Mouse (Mus musculus) kidney, postnatal 25 days (tissue): Measurements from ENCODE around the gene Abcc10.

ENCODE experiments used
- DNase-seq, 2 experiments: peaks; one replicate each; pipeline ENCODE4 v3.0.0; 2021; ENCODE audit warnings: mixed read lengths in 2 of 2

The Abcc10 gene

DNA sequence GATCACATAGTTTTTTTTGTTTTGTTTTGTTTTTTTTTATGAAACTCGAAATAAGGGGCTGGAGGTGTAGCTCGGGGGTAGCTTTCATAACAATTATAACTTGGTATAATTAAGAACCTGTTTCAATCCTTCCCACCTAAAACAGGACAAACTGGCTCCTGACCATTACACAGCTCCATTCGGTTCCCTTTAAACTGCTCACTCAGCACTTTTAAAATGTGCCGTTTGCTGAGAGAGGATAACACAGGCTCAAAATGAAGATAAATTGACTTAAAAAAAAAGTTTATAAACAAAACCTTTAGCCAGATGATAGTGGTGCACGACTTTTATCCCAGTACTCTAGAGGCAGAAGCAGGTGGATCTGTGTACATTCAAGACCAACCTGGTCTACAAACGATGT, 42.7 kb downstream of the Abcc10 start:
- DNase-seq = no peak

- no peak for DNase-seq
These were observed 43.5 kb downstream of the Abcc10 start for GRCm38 (mm10) chr17:46284653-46285052.

DNA sequence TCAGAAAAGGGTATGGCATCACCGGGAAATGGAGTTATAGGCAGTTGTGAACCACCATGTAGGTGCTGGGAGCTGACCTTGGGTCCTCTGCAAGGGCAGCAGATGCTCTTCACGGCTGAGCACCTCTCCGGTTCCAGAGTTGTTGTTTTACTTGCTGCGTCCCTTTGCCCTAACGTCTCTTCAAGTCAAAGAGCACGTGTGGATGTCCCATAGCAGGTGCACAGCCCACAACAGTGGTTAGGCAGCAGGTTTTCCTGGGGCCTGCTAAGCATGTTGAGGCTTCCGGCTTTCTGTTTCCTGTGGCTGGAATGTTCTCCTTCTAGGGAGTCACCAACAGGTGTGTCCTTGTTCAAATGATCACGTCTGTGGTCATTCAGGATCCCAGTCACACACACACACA, 44.2 kb downstream of the Abcc10 start:
- peak; percentile 41 to 73 for DNase-seq

- DNase-seq = peak; percentile 39 to 64
These were observed 45.0 kb downstream of the Abcc10 start for GRCm38 (mm10) chr17:46283140-46283539.

DNA sequence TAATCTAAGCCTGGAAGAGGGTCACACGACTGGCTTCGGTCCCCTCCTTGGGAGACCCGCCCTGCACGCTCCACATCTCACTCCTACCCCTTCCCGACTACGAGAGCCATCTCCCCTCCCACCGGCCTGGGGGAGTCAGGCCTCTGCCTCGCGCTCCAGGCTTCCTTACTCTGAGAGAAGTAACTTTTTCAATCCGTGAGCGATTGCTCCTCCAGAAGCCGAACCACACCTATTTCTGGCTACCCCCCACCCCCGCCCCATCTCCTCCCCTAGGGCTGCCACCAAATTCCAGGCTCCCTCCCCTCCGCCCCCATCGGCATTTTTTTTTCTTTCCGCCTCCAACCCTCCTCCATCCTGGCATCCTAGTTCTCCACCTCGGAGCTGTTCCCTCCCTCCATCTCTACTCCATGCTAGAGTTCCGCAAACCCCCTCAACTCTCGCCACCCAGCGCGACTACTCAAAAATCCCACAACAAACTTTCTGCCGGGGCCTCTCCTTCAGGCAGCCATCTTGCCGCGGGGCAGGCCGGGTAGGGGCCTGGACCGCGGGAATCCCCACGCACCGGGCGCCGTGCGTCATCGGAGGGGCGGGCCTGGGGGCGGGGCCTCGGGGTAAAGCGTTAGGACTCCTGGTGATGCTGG, 45.5 kb downstream of the Abcc10 start, which contains the start of gene Tjap1:
Gene Tjap1 (minus strand): TSS at position 544 of the 641 bp plus-strand sequence.
- DNase-seq = peak; percentile 89 to 95

DNA sequence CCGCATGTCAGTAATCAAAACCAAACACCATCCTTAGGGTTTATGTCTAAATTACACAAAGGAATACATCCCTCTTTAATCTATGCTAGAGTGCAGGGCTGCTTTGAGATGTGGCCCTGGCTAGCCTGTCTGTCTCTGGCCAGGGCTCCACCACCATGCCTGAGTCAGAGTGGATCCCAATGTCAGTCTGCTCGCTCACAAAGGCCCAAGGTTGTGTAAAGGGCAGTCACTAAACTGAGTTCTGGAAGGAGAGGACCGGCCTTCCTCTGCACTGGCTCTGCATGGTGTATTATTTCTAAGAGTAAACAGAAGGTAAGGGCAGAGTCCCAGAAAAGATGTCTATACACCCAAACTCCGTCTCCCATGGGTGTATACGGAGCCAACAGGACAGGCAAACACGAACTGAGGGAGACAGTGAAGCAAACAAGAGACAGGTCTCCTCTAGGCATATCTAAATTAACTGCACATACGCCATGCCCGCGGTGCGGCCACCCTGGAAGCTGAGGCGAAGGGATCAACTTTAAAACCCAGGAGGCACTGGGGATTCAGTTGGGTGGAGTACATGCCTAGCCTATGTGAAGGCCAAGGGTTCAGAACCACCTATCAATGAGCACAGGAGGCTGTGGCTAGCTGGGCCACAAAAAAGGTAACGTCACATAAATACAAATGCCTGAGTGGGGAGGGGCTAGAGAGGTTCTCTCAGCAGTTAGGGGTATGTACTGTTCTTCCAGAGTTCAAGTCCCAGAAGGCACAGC, 50.0 kb downstream of the Abcc10 start:
- DNase-seq = no peak

DNA sequence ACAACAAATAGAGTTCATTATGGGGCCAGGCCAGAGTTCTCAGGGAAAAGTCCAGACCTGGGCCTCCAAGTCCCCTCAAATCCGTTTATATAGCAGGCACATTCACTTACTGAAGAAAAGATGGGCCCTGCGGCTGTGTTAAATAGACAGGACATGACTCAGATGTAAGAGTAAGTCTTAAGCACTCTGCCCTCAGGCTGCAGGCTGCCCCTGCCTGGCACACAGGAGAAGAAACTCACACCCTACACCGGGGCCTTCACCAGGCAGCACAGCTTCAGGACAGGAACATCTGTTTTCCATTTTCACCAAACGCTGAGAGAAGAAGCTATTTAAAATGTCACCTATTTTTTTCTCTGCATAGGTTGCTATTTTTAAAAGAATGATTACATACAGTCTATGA, 50.6 kb downstream of the Abcc10 start:
- no peak for DNase-seq

- peak in 1 of 2 experiments; percentile 6 for DNase-seq
These were observed 52.6 kb downstream of the Abcc10 start for GRCm38 (mm10) chr17:46275506-46275905.

DNA sequence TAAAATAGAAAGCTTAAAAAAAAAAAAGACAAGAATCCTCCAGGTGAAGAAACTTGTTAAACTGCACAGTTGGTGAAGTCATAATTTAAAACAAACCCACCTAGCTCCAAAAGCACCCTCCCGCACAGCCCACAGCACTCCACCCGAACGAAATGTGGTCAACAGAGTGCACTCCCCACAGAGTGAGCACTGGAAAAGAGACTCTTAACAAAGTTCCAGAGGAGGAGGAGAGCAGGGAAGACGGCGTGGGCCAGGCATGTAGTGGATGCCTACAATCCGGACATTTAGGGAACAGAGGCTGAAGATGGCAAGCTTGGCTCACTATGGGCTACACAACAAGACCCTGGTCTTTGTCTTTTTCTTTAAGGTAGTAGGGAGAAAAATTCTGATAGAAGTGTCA, 53.1 kb downstream of the Abcc10 start:
- DNase-seq = peak in 1 of 2 experiments; percentile 25

DNA sequence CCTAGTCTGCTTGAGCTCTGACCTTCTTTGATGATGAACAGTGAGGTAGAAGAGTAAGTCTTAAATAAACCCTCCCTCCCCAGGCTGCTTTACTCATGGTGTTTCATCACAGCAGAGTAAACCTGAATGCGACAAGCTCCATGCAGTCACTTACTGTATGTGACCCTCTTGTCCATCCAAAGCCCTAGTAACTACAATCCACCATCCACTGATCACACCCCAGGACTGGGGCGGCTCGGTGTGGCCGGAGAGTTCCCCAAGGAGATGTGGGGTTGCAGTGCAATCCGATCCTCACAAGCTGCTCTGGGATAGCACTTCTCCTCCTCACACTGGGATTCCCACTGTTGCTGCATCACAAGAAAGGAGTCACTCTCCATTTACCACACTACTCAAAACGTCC, 53.7 kb downstream of the Abcc10 start:
- peak in 1 of 2 experiments; percentile 30 for DNase-seq

DNA sequence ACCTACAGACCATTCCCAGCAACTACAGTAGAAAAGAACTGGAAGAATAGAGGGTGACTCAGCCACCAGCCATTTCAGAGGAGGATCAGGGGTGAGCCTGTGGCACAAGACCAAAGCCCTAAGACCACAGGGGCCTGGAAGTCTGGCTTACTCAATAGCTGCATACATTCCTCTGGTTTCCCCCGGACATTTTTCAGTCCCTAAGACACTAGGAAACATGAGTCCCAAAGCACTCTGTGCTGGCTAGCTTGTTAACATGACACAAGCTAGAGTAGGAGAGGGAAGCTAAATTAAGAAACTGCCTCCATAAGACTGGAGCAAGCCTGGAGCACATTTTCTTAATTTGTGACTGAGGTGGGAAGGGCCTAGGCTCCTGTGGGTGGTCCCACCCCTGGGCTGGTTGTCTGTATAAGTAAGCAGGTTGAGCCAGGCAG, 54.3 kb downstream of the Abcc10 start:
- DNase-seq = peak in 1 of 2 experiments; percentile 28

- peak; percentile 62 to 86 for DNase-seq
These were observed 55.5 kb downstream of the Abcc10 start for GRCm38 (mm10) chr17:46272675-46273074.

- DNase-seq = peak in 1 of 2 experiments; percentile 19
These were observed 56.1 kb downstream of the Abcc10 start for GRCm38 (mm10) chr17:46272058-46272457.

DNA sequence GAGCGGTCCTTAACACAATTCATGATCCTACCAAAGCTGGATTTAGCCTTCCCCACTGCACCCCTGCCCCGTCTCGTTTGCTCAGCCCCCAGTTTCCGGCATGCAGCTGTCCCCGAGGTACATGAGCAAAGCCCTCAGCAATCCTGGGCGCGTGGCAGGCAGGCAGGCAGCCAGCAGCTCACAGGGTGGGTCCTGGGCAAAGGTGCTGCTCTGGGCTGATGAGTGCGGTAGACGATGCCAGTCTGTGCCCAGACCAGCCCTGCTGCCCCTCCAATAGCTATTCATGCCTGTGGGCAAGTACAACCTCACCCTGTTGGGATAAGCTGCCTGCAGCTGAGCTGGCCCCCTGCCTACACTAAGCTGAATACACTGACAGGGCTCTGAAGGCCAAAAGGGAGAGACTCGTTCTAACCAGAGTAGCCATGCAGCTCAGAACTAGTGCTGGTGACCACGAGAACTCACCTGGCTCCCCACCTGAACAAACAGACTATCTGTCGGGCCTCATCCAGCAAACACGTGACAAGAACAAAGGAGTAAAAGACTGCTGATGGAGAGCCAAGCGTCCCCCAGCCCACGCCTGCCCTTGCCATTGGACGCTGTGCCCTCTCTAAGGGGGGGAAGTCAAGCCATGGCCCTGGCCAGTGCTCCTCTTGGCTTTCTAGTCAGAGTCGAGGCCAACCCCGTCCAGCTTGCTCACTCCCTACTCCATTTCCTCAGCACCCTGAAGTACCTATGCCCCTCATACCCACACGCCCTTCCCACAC, 58.2 kb downstream of the Abcc10 start:
- peak; percentile 58 to 85 for DNase-seq

DNA sequence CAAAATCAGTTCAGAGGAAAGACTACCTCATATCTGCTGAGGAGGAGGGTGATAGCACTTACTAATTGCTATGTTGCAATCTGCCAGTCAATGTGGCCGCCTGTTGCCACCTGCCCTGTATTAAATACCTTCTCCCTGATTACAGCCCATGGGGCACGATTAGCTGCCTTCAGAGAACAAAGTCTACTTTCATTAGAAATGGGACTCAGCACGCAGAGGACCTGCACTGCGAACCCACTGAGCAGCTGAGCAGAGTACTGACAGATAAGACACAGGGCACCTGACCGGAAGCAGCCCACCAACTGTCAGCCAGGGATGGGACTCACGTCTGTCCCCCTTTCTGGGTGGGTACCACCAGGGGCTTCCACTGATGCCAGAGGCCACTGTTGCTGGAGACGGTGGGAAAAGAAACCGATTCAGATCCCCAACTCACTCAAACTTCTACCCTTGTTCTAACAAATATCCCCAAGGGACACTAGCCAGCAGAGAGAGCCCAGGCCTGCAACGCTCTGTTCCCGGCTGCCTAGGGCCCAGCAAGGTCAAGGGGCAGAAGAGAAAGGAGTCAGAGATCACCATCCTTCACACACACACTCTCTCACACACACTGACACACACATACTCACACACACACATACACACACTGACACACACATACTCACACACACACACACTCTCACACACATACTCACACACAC, 60.0 kb downstream of the Abcc10 start:
- no peak for DNase-seq

- no peak for DNase-seq
These were observed 60.6 kb downstream of the Abcc10 start for GRCm38 (mm10) chr17:46267511-46267910.

- DNase-seq = no peak
These were observed 61.2 kb downstream of the Abcc10 start for GRCm38 (mm10) chr17:46266986-46267385.

DNA sequence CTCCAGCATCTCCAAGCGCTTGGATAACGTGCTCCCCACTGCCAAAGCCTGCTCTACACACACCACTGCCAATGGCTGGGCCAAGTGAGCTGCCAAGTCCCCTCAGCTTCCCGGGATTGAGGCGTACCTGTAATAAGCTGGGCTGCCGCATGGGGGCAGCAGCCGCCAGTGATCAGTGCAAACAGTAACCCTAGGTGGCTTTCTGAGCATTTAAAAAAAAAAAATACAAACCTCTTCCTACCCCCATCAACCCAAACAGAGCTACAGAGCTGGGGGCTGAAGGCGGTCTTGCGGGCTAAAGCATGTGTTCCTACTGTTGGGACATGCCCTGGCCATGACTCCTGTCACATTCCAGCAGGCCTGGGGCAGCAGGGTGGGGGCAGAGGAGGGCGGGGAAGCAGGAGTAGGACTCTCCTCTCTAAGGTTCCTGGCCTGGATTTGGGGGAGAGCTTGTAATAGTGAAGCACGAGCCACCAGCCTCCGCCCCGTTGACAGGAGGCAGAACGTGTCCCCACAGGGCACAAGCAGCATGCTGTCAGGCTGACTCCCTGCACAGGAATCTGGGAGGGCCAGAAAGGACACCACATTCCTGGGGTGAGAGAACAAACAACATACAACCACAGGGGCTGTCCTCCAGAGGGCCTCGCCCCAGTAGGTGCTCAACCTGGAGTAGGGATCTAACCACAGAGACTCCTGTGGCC, 62.1 kb downstream of the Abcc10 start:
- DNase-seq = peak; percentile 77 to 80

DNA sequence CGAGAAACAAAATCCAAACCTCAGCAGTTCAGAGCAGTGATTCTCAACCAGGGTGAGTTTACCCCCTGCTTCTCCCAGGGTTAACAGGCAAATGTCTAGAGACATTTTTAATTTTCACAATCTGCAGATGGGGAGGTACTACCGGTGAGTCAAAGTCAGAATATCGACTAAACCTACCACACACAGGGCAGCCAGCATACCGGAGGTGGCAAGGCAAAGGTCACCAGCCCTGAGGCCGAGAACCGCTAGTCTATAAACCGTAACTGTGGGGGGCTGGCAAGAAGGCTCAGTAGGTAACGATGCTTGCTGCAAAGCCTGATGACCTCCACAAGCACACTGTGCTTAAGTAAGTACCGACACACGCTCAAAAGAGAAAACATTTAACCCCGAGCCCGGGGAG, 62.6 kb downstream of the Abcc10 start:
- no peak for DNase-seq

- no peak for DNase-seq
These were observed 65.9 kb downstream of the Abcc10 start for GRCm38 (mm10) chr17:46262201-46262694.

GRCm38 (mm10) chr17:46259675-46260074, 68.5 kb downstream of the Abcc10 start:
- no peak for DNase-seq
